Mouse (Mus musculus): ENCODE measurements at regions not wholly inside any gene's neighbourhood (a gene's known extent, or its start where the extent isn't known, plus 50 kb on each side); places are given as distances from the start of the nearest gene placed in this dataset.

- no peak for DNase-seq (ENCODE audit: low spot score in 2 of 2)
These were observed 237.9 kb downstream of the Cbln4 start for GRCm38 (mm10) chr2:171805376-171805775.

- DNase-seq (ENCODE audit: low spot score in 2 of 2) = peak in 1 of 2 experiments; percentile 25
These were observed 242.6 kb downstream of the Cbln4 start for GRCm38 (mm10) chr2:171800511-171801268.

DNA sequence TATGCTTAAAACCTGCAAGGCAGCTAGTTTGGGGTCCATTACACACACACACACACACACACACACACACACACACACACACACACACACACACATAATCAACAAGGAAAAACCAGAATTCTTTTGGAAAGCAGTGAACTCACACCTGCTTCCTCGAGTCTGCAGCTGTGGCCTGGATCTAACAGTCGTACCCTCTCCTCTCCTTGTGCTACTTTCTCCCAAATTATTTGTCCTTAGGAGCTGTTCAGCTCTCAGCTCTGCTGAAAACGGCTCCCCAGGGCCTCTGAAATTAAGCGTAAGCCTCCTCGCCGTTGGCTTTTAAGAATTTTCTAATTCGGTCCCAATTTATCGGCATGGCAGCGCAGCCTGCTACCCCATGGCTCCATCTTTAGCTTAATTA lies 243.9 kb downstream of the Cbln4 start:
- DNase-seq (ENCODE audit: low spot score in 2 of 2) = no peak

DNA sequence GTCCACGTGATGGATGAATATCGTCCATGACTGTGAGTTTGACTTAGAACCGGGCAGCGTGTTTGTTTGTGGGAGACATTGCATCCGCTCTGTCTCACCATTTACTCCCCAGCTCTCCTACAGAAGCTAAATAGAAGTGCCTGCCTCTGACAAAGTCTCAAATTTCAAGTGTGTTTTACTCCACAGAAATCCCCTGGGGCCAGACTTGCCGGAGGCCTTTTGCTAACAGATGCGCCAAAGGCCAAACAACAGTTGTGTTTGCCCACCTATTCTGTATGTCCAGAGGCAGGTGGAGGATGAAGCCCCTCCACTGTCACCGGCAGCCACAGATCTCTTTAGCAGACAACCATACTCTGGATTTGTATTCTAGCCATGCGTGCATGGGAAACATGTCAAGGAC lies 252.6 kb downstream of the Cbln4 start:
- DNase-seq (ENCODE audit: low spot score in 2 of 2) = no peak

- DNase-seq (ENCODE audit: low spot score in 2 of 2) = no peak
These were observed 276.9 kb downstream of the Cbln4 start for GRCm38 (mm10) chr2:171766193-171766930.

- DNase-seq (ENCODE audit: low spot score in 2 of 2) = no peak
These were observed 278.2 kb downstream of the Cbln4 start for GRCm38 (mm10) chr2:171765071-171765470.

DNA sequence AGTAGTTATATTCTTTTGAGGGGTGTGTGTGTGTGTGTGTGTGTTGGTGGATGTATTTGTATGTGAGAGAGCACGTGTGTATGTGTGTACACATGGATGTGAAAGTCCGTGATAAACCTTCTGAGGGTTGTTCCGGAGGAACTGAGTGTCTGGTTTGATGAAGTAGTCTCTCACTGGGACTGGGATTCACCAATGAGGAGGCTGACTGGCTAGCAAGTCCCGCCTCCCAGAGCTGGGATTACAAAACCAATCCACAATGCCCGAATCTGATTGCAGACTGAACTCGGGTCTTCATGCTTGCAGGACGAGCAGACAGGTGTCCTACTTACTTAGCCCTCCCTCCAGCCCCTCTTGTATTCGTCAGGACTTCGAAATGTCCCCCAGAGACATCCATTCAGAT lies 289.8 kb downstream of the Cbln4 start:
- DNase-seq (ENCODE audit: low spot score in 2 of 2) = no peak

GRCm38 (mm10) chr2:171747162-171747561 lies 296.1 kb downstream of the Cbln4 start:
- no peak for DNase-seq (ENCODE audit: low spot score in 2 of 2)

- no peak for DNase-seq (ENCODE audit: low spot score in 2 of 2)
These were observed 300.2 kb downstream of the Cbln4 start for GRCm38 (mm10) chr2:171743111-171743510.

GRCm38 (mm10) chr2:171742706-171743105 lies 300.6 kb downstream of the Cbln4 start:
- DNase-seq (ENCODE audit: low spot score in 2 of 2) = no peak

DNA sequence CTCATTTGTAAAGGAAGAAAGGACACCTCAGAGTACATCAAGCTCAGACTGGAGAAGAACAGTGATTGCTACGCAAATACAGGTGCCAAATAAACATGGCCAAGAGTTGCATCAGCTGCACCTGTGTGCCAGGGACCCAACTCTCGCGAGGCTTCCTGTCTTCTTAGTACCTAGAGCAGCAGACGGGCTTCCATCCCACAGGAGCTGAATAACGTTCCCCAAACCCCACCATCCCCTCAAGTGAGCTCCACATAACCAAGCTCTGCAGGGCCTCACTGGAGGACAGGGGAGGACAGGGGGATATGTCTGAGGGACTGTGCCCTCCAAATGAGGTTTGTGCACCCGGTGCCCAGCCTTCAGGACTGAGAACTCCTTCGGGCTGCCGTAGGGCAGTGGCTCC lies 305.5 kb downstream of the Cbln4 start:
- DNase-seq (ENCODE audit: low spot score in 2 of 2) = no peak

DNA sequence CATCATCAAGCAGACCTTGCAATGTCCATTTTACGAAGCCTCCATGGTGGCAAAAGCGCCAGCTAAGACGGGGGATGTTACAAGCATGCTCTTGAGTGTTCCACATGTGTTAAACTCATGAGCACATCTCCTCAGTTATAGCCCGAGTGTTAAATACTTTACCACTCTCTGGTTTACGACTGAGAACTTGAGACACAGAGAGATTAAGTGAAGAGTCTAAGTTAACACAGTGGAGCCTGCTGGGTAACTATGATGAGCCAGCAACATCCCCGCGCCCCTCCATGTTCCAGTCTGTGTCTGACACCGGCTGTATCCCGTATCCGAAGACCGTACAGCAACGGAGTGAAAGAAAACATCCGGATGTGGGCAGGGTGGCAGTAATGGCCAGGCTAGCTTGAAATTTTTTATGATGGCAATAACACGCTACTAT lies 308.2 kb downstream of the Cbln4 start:
- no peak for DNase-seq (ENCODE audit: low spot score in 2 of 2)

- DNase-seq (ENCODE audit: low spot score in 2 of 2) = no peak
These were observed 308.7 kb downstream of the Cbln4 start for GRCm38 (mm10) chr2:171734634-171734987.

GRCm38 (mm10) chr2:171733965-171734633 lies 309.2 kb downstream of the Cbln4 start:
- DNase-seq (ENCODE audit: low spot score in 2 of 2) = no peak

- no peak for DNase-seq (ENCODE audit: low spot score in 2 of 2)
These were observed 324.0 kb downstream of the Cbln4 start for GRCm38 (mm10) chr2:171719269-171719668.

- DNase-seq (ENCODE audit: low spot score in 2 of 2) = no peak
These were observed 324.4 kb downstream of the Cbln4 start for GRCm38 (mm10) chr2:171718855-171719254.

GRCm38 (mm10) chr2:171712816-171713570 lies 330.3 kb downstream of the Cbln4 start:
- peak; percentile 29 to 35 for DNase-seq (ENCODE audit: low spot score in 2 of 2)

DNA sequence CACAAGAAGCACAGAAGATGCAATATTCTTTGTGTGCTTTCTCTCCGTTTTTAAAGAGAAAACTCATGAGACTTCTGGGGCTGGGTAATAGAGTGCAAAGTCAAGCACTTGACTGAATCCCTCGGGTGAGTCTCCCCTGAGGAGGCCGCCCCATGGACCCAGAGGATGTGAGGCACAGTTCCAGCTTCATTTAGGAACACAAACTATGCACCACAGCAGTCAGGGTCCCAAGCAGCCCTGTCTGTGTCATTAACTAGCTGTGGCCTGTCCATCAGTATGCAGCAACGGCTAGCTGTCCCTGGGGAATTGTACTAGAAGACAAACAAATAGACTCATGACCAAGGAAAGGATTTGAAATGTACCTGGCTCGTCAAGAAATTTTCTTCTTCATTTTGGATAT lies 349.7 kb downstream of the Cbln4 start:
- DNase-seq (ENCODE audit: low spot score in 2 of 2) = no peak

DNA sequence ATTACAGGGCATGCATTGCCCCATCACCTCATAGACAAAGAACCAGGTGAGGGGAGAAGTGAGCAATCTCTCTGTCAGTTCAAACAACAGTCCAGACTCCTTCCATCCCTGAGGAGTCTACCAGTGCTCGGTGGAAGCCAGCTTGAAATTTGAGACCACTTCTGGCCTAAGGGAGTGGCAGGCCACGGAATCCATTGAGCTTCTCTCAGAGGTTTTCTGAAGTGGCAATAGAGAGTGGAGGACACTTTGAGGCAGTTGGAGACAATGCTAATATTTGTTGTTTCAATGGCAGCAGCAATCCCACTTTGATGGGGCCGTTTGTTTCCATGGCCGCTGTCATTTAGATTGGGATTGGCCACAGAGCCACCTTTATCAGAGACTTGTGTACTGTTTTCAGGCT lies 352.5 kb downstream of the Cbln4 start:
- no peak for DNase-seq (ENCODE audit: low spot score in 2 of 2)

DNA sequence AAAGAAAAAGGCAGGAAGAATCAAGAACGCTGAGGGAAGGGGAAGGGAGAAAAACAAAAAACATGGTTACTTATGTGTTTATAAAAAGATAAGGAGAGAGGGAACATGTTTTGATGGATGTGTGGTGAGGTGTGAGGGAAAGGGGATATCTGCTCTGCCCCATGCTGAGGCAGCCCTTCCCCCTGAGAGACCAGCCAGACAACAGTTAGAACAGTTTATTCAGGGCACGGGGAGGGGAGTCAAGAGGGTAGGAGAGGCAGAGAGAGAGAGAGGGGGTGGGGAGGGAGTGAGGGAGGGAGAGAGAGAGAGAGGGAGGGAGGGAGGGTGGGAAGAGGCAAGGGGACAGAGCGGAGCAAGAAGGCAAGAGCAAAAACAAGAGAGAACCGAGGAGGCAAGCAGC lies 354.2 kb downstream of the Cbln4 start:
- DNase-seq (ENCODE audit: low spot score in 2 of 2) = no peak

- no peak for DNase-seq (ENCODE audit: low spot score in 2 of 2)
These were observed 365.3 kb downstream of the Cbln4 start for GRCm38 (mm10) chr2:171677998-171678397.
